Mouse (Mus musculus) right cerebral cortex, postnatal 25 days (tissue): ENCODE measurements around the gene Tulp2.

Source experiments
- DNase-seq: peaks from one replicate; pipeline ENCODE4 v3.0.0; 2022

Gene Tulp2

DNA sequence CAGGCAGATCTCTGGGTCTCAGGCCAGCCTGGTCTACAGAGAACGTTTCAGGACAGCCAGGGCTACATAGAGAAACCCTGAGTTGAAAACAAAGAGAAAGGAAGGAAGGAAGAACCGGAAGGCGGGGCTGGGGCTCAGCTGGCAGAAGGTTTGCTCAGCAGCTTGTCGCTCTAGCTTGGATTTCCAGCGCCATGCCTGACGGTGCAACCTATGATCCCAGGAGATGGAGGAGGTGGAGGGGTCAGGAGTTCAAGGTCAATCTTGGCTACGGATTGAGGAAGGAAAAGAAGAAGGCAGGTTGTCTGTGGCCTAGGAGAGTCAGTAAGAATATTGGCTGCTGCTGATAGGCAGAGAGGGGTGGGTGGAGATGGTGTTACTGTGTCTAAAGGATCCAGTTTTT, 78.6 kb downstream of the Tulp2 start:
- no peak for DNase-seq

DNA sequence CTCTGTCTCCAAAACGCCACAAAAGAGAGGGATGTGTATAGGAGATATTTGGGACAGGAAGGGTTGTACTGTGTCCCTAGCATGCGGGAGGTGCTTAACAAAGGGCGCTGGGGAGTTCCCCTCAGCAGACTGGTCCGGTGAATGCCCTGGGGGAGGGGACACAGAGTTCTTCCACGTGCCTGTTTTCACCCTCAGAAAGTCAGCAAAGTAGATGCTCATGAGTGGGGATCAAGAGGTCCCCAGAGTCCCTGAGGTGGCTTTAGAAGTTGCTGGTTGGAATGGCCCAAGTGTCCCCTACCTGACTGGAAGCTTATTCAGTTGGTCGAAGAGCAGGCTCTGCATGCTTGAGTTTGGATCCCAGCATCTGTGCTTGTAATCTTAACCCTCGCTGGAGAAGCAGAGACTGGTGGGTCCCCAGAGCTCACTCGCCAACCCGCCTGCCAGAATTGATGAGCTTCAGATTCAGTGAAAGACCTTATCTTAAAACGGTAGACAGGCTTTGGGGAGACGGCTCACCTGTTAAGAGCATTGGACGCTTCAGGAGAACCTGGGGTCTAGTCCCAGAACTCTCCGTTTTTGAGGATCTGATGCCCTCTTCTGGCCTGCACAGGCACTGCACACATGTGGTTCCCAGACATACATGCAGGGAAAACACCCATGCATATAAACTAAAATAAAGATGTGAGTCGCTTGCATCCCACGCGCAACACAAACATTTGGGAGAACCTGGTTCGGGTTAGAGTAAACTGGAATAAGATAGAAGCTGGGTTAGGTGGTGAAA, 79.4 kb downstream of the Tulp2 start:
- peak; percentile 70 for DNase-seq

DNA sequence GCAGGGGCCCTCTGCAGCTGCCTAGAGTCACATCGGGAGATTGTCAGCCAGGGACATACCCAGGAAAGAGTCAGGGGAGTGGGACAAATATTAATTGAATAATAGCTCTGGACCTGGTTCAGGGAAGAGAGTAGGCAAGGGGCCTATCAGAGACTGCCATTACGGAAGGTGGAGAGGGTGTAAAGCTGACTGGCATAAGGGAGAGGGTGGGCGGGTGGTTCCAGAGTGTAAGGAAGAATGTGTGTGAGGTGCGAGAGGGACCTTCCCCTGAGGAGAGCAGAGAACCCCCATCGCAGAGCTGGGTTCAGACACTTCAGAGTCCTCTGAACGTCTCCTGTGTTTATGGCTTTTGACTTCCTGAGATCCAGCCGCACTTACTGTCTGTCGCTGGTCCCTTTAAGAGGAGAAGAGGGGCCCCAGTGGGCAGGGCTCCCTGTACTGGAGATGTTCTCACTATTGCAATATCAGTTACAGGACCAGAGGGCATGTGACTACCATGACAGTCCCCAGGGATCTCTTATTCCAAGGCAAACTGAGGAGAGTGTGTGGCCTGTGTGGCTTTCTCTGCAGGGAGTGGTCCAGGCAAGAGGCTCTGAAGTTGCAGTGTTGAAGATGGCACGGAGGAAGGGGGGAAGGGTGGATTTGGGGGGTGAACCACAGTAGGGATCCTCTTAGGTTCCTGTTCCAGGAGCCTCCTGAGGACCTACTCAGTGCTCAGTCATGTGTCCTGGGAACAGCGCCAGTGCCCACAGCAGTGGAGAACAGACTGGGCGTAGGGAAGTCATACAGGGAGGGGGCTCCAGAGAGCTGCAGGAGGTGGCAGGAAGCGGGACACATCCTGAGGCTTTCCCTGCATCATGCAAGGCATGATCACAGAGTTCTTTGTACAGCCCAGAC, 80.2 kb downstream of the Tulp2 start:
- DNase-seq = no peak

DNA sequence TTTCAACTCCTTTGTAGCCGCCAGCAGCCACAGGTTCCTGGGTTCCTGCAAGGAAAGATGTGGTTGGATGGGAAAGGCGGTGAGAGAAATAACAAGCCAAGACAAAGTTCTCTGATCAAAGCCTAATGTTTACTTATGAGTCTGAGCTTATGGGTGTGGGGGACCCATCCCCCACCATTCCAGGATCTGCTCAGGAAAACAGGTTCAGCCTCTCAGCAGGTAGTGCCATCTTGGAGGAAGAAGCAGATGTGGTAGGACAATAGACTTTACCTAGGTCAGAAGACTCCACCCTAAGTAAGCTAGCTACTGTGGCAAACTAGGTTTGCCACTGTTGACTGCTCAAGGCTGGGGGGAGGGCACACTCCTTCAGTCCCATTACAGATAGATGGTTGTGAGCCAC, 83.1 kb downstream of the Tulp2 start:
- no peak for DNase-seq

DNA sequence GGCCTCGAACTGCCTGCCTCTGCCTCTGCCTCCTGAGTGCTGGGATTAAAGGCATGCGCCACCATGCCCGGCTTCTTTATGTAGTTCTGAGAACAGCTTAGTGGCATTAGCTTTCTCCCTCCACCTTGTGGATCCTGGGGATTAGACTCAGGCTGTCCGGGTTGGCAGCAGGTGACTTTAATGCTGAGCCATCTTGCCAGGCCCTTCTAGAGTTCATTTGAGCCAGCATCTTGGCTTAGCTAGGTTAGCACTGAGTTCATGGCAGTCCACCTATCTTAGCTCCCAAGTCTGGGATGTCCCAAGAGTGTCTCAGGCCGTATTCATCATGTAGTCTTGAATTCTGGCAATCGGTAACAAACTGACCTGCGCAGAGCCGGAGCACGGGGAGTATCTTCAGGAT, 83.8 kb downstream of the Tulp2 start:
- DNase-seq = no peak

DNA sequence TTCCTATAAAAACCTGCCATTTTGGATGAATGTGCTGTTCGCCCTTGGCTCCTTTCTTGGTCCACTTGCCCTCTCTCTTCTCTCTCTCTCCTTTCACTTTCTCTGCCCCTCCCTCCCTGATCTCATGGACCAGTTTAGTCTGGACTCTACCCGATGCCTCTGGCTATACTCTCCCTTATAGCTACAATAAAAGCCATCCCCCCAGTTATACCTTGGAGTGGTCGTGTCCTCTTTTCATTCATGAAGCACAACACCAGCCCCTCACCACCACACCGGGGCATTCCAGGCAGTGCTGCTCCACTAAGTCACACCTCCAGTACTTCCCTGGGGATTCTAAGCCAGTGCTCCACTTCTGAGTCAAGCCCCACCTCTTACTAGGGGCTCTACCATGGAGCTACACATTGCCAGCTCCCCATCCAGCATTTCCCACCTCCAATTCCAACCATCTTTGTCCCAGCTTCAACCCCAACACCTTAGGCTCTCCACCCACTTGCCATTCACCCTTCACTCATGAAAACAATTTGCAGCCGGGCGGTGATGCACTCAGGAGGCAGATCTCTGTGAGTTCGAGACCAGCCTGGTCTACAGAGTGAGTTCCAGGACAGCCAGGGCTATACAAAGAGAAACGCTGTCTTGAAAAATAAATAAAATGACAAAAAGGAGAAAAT, 85.6 kb downstream of the Tulp2 start:
- DNase-seq = no peak

DNA sequence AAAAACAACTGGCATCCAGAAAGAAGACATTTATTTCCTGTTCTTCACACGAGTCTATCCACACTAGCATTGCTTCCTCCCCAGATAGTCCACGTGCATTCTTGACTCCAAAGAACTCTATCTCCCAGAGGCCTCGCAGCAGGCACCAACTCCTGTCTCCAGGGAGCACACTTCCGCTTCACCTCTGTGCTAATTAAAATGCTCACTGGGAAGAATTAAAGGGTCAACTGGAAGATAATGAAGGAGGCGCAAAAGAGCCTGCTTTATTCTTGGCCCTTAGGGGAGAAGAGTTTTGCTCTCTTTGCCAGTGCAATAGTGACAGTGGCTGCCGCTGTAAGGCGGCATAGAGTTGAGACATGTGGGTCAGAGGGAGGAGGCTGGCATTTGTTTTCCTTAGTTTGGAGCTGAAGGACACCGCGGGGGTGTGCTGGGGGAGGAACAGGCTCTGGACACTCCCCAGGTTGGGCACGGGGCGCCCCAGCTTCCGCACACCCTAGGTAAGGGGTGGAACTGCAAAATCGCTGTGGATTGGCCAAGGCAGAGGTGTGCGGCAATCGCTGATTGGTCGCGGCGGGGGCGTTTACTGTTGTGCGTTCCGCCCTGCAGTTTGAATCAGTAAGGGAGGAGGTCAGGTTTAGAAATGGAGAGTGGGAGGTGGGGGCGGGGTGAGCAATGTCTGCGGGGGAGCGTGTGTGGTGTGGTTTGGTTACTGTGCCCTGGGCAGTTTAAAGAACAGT, 86.3 kb downstream of the Tulp2 start:
- DNase-seq = peak; percentile 86

DNA sequence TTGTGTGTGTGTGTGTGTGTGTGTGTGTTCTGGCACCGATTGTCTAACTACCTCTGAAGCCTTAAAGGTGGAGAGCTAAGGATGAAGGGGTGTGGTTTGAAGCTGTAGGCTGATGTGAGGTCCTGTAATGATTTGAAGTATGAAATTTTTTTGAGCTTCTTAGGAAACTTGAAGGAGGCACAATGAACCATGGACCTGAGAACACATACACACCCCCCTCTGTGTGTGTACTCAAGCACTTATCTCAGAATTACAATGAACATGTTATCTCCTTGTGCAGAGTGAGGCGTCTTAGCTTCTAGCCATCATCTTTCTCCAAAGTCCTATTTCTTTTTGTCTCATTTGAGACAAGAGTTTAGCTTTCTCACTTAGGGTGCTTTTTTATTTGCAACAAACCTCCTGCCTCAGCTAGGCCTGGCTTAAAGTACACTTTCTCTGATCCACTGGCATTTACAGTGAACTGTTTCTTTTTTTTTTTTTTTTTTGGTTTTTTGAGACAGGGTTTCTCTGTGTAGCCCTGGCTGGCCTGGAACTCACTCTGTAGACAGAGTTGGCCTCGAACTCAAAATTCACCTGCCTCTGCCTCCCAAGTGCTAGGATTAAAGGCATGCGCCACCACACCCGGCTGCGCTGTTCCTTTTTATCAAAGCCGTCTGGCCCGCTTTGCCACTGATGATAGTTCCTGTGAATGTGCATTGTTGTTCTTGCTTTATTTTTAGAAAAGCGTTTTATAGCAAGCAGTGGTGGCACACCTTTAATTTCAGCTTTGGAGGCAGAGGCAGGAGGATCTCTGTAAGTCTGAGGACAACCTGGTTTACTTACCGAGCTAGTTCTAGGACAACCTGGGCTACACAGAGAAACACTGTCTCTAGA, 87.2 kb downstream of the Tulp2 start:
- no peak for DNase-seq

DNA sequence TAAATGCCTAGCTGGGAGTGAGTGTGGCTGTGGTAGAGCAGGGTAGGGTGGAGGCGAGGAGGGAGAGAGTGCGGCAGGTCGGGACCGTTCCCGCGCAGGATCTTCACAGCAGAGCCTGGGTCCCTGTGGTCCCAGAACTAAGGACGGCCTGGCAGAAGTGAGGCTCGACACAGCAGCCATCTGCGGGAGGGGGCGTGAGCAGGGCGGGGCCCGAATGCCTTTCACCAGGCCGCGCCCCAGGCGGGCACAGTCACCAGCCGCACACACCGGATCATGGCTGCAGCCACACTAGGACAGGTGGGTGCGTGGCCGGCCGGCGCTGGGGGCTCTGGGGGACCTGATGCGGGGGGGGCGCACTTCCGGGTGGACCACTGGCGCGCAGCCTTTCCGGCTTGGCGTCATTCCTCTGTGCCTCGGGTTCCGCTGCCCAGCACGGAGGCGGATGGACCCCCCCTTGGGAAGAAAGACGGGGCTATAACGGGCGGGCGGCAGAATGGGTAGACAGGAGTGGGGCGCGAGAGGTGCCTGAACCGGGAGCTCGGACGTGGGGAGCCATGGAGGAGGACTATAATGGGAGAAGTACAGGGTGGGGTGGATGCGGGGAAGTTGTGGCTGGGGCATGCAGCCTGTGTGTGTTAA, 88.5 kb downstream of the Tulp2 start, which contains the start of gene Bcat2:
Bcat2 (plus strand) TSS at position 51 of the 639 bp plus-strand sequence.
- DNase-seq = peak; percentile 64

DNA sequence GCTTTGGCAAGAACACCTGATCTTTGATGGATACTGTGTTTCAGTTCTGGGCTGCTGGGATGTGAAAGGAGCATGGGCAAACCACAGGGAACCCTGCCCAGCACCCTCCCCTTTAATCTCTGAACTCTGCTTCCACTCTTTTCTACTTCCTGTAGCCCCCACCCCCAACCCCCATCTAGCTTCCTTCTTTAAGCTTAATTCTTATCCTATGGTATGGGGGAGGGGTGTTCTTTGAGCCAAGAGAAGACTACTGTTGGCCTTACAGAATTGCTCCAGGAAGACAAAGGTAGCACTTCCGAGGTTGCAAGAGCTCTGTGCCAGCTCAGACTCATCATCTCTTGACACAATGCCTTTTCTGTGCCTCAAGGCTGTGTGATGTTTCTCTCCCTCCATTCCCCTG, 90.3 kb downstream of the Tulp2 start:
- no peak for DNase-seq
